Comparison of ENCODE assay signal across 9 mouse cellular contexts in genomic region chr9:21715298-21715697, GRCm38 (mm10). TPM values are rescaled to one million over a fixed set of nuclear protein-coding genes. Genes with fewer than 3 reads are reported as not detected.
DNase-seq lines count a peak whose midpoint lies in the region; ATAC-seq and TF ChIP-seq lines count a peak whose summit lies in the region.
"Had no signal": no experiment of that assay in that cellular context is flagged by ENCODE, and none has a peak within 500 bp of the region (broad histone marks: within the 10 kb centered on the region; RNA-seq: fewer than 3 reads in every experiment).

No protein-coding gene starts in this region.

- peak; percentile 72 for ATAC-seq in lung, embryonic 14.5 days (ENCODE audit: insufficient read depth)
- ATAC-seq in common myeloid progenitor, adult 5-6 weeks (replicated peaks; ENCODE audit: low read depth, poor library complexity, severe bottlenecking), result peak; percentile 100
- peak; percentile 99 for ATAC-seq in liver, embryonic 11.5 days (replicated peaks; ENCODE audit: low FRiP score)
- ATAC-seq: Patski had no signal

- H3K4me2 ChIP-seq in lung, embryonic 14.5 days, result no peak overlapping the region
- no peak overlapping the region for H3K4me2 ChIP-seq in liver, embryonic 11.5 days

- no peak for TF ChIP-seq CTCF in lung, embryonic 14.5 days (IDR thresholded peaks at IDR 0.05; ENCODE audit: low read depth)
- no peak for TF ChIP-seq CTCF in lung, adult 2 months (IDR thresholded peaks at IDR 0.05; ENCODE audit: insufficient read depth, low read length)

- TF ChIP-seq POLR2A in lung, adult 2 months (IDR thresholded peaks at IDR 0.05; ENCODE audit: borderline replicate concordance, extremely low read depth, low read depth, low read length), result no peak

- H3K9ac ChIP-seq in lung, embryonic 14.5 days, result no peak overlapping the region
- H3K9ac ChIP-seq in liver, embryonic 11.5 days (ENCODE audit: low read depth, low read length), result no peak overlapping the region

- WGBS in lung, embryonic 14.5 days, result 59% methylated on average over 4 of the region's 4 CpGs
- WGBS in lung, adult 2 months, result 46% methylated on average over 4 of the region's 4 CpGs
- 25% methylated on average over 4 of the region's 4 CpGs for WGBS in liver, embryonic 11.5 days

- no peaks in the 10 kb centered on the region for H3K27me3 ChIP-seq in lung, embryonic 14.5 days (ENCODE audit: insufficient read depth, low read length)
- no peaks in the 10 kb centered on the region for H3K27me3 ChIP-seq in liver, embryonic 11.5 days (replicated peaks; ENCODE audit: control insufficient read depth, insufficient read depth, low read length)
- H3K27me3 ChIP-seq: Patski had no signal

- no peak for DNase-seq in lung, embryonic 14.5 days
- no peak for DNase-seq in lung, adult 2 months
- peak; percentile 58 for DNase-seq in liver, embryonic 11.5 days (ENCODE audit: low spot score)
- DNase-seq in skeletal muscle tissue, adult 2 months (ENCODE audit: low read depth, low spot score), result peak; percentile 32
- no peak for DNase-seq in cerebellum, adult 11 months
- DNase-seq in gastrocnemius, postnatal 4 days (ENCODE audit: low spot score in 2 of 2), result no peak
- DNase-seq in embryo, embryonic 10 days (ENCODE audit: low spot score), result no peak

- H3K36me3 ChIP-seq in lung, embryonic 14.5 days (ENCODE audit: insufficient read depth), result no peaks in the 10 kb centered on the region
- H3K36me3 ChIP-seq in liver, embryonic 11.5 days (ENCODE audit: control insufficient read depth, insufficient read depth, low read length), result no peaks in the 10 kb centered on the region

- H3K9me3 ChIP-seq in lung, embryonic 14.5 days (ENCODE audit: low read depth, low read length), result no peaks in the 10 kb centered on the region
- no peaks in the 10 kb centered on the region for H3K9me3 ChIP-seq in liver, embryonic 11.5 days (ENCODE audit: control insufficient read depth, low read length)

- H3K4me1 ChIP-seq in lung, embryonic 14.5 days (ENCODE audit: insufficient read depth), result no peaks in the 10 kb centered on the region
- no peaks in the 10 kb centered on the region for H3K4me1 ChIP-seq in lung, adult 2 months (ENCODE audit: control insufficient read depth, insufficient read depth, low read length)
- peaks cover 14% of the 10 kb centered on the region for H3K4me1 ChIP-seq in liver, embryonic 11.5 days (replicated peaks; ENCODE audit: control insufficient read depth, insufficient read depth, low read length)

- H3K4me3 ChIP-seq in lung, embryonic 14.5 days (ENCODE audit: low read depth, low read length), result no peak overlapping the region
- H3K4me3 ChIP-seq in lung, adult 2 months (replicated peaks; ENCODE audit: extremely low read depth, low read depth, low read length), result no peak overlapping the region
- H3K4me3 ChIP-seq in liver, embryonic 11.5 days (ENCODE audit: low read depth, low read length), result no peak overlapping the region

- no peak overlapping the region for H3K27ac ChIP-seq in lung, embryonic 14.5 days (ENCODE audit: low read depth)
- peak overlapping the region; percentile 46; the same call in 1 of the 2 replicates for H3K27ac ChIP-seq in liver, embryonic 11.5 days (ENCODE audit: low read depth, low read length)

RNA-seq across cellular contexts. Expression of gene Ldlr, which starts 8.0 kb away (rescaled TPM):
- polyA plus RNA-seq in lung, embryonic 14.5 days (2014; fragmentation: Nextera tagmentation; extraction: Ambion mirVana), result 24.2 and 24.4 TPM in 2 replicates
- polyA plus RNA-seq in lung, adult 2 months (2012; rRNA removed), result 84.2 and 87.2 TPM in 2 replicates
- 18.4 and 19.0 TPM in 2 replicates for total RNA-seq in common myeloid progenitor, adult 5-6 weeks (2017)
- 18.8 and 23.9 TPM in 2 replicates for polyA plus RNA-seq in liver, embryonic 11.5 days (2014; fragmentation: Nextera tagmentation; extraction: Ambion mirVana)
- total RNA-seq in gastrocnemius, postnatal 4 days (2021), result 10 to 100 TPM; 25.6 to 37.2 TPM

RNA-seq across cellular contexts. Expression of gene Spc24, which starts 44.8 kb away (rescaled TPM):
- polyA plus RNA-seq in lung, embryonic 14.5 days (2014; fragmentation: Nextera tagmentation; extraction: Ambion mirVana), result 159 and 173 TPM in 2 replicates
- polyA plus RNA-seq in lung, adult 2 months (2012; rRNA removed), result 2.9 and 3.2 TPM in 2 replicates
- total RNA-seq in common myeloid progenitor, adult 5-6 weeks (2017), result 120 and 131 TPM in 2 replicates
- 151 and 170 TPM in 2 replicates for polyA plus RNA-seq in liver, embryonic 11.5 days (2014; fragmentation: Nextera tagmentation; extraction: Ambion mirVana)
- total RNA-seq in gastrocnemius, postnatal 4 days (2021), result 10 to 100 TPM; 10.8 to 14.2 TPM

Comparison
In these comparisons a context has a peak if more than half of its experiments do, and no peak if none do; other contexts are left out.
1. RNA of gene Spc24, which starts 44.8 kb away (polyA plus RNA-seq): 159 to 173 TPM in lung, embryonic 14.5 days and 151 to 170 TPM in liver, embryonic 11.5 days; 2.9 to 3.2 TPM in lung, adult 2 months; every median in the first group is over 10 times any median in the second.
2. DNase-seq: peak in liver, embryonic 11.5 days (single experiment) and skeletal muscle tissue, adult 2 months (single experiment); none in lung, embryonic 14.5 days (single experiment), lung, adult 2 months (single experiment), cerebellum, adult 11 months (single experiment), gastrocnemius, postnatal 4 days (0 of 2) and embryo, embryonic 10 days (single experiment).
3. Peak in every context shown above with its lines, with median percentiles within 50 percentile points of each other: ATAC-seq.